Mouse (Mus musculus) liver, postnatal 0 days (tissue): ENCODE results near the gene Lamc1. TPM values are rescaled to one million over a fixed set of nuclear protein-coding genes. Genes with fewer than 3 reads are reported as not detected.

ENCODE experiments used
- ATAC-seq: fragments of 200-750 bp; cut with Nextera tagmentation; 2 replicates; pipeline ENCODE4 v1.8.0; 2017; ENCODE audit warnings: mild to moderate bottlenecking, moderate library complexity
- DNase-seq: peaks from one replicate; pipeline ENCODE4 v3.0.0-alpha.2; 2016
- H3K27ac ChIP-seq: fragments of 300-500 bp; sonication (generic); 2 replicates; pipeline ENCODE4 v1.5.1; 2014; ENCODE audit warnings: antibody characterized with exemption, moderate library complexity, mild to moderate bottlenecking, low read depth
- H3K27me3 ChIP-seq: fragments of 300-500 bp; sonication (generic); 2 replicates; pipeline ENCODE4 v1.6.1; 2014; ENCODE audit warnings: low read length, control low read depth, mixed read lengths; ENCODE audit not compliant: insufficient read depth
- H3K36me3 ChIP-seq: fragments of 300-500 bp; sonication (generic); replicated peaks from 2 replicates; pipeline ENCODE4 v1.6.1; 2014; ENCODE audit warnings: mild to moderate bottlenecking, control low read depth, low read length, moderate library complexity, mixed read lengths; ENCODE audit not compliant: insufficient read depth
- H3K4me1 ChIP-seq: fragments of 300-500 bp; sonication (generic); 2 replicates; pipeline ENCODE4 v1.6.1; 2014; ENCODE audit warnings: antibody characterized with exemption, mild to moderate bottlenecking, control low read depth; ENCODE audit not compliant: insufficient read depth
- H3K4me2 ChIP-seq: fragments of 300-500 bp; sonication (generic); 2 replicates; pipeline ENCODE4 v1.6.1; 2014; ENCODE audit warnings: low read depth, mild to moderate bottlenecking, low read length, moderate library complexity, mixed read lengths
- H3K4me3 ChIP-seq: fragments of 300-500 bp; sonication (generic); 2 replicates; pipeline ENCODE4 v1.5.1; 2014; ENCODE audit warnings: low read depth, low read length
- H3K9ac ChIP-seq: fragments of 300-500 bp; sonication (generic); replicated peaks from 2 replicates; pipeline ENCODE4 v1.6.1; 2014; ENCODE audit warnings: mild to moderate bottlenecking, moderate library complexity
- H3K9me3 ChIP-seq: fragments of 300-500 bp; sonication (generic); 2 replicates; pipeline ENCODE4 v1.6.1; 2016; ENCODE audit warnings: mild to moderate bottlenecking, control low read depth, low read length, mixed read lengths
- CTCF ChIP-seq: sonication (generic); IDR thresholded peaks from 2 replicates; pipeline ENCODE4 v1.5.1; 2016; ENCODE audit warnings: antibody characterized with exemption, low read depth
- EP300 ChIP-seq: IDR thresholded peaks from 2 replicates; pipeline ENCODE4 v1.6.1; 2016; ENCODE audit warnings: antibody characterized with exemption, low read depth, mild to moderate bottlenecking
- WGBS: fragments of 180-500 bp; shearing (Covaris S2); extraction: QIAGEN DNeasy Blood & Tissue Kit; methylation state at CpG from one replicate; pipeline ENCODE4 v1.1.7; 2014; ENCODE audit not compliant: insufficient replicate concordance; 5-methylcytosine and 5-hydroxymethylcytosine counted together
- polyA plus RNA-seq: library from polyadenylated mRNA; unstranded; fragments of >200 nt; fragmentation: Nextera tagmentation; extraction: Ambion mirVana; gene quantifications from 2 replicates; pipeline ENCODE4 v1.2.1, GENCODE M21; 2015

Lamc1 gene
- polyA plus RNA-seq, 1 experiment from 2014 or later: 11.5 TPM

DNA sequence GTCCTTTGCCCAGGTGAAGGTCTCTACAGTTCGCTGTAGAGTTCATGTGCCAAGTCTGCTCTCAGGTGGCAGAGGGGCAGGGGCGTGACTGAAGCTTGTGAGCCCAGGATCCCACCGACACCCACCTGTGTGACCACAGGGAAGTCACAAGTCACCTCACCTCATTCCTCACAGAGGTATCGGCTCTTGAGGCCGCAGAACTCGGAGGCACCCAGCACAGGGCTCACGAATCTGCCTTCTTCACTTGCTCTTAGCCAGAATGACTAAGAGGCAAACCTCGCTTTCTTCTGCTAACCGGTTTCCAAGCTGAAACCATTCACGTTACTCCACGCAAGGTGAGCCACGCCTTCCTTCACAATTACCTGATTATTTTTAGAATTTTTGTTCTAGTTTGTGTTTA is 11.2 kb downstream of the Lamc1 start:
- TF ChIP-seq EP300: no peak
- TF ChIP-seq CTCF: no peak
- Histone ChIP-seq H3K9ac (no peak overlapping the region), H3K4me3 (no peak overlapping the region), H3K36me3 (0 out of 2 replicates have a peak, but pooled peaks cover 2% of the 10 kb centered on the region), H3K4me2 (no peak overlapping the region), H3K9me3 (no peaks in the 10 kb centered on the region), H3K4me1 (peaks cover 17% of the 10 kb centered on the region), H3K27ac (no peak overlapping the region), H3K27me3 (no peaks in the 10 kb centered on the region)
- no peak for DNase-seq
- 72% methylated on average over 12 of the region's 12 CpGs for WGBS
- no peak for ATAC-seq

DNA sequence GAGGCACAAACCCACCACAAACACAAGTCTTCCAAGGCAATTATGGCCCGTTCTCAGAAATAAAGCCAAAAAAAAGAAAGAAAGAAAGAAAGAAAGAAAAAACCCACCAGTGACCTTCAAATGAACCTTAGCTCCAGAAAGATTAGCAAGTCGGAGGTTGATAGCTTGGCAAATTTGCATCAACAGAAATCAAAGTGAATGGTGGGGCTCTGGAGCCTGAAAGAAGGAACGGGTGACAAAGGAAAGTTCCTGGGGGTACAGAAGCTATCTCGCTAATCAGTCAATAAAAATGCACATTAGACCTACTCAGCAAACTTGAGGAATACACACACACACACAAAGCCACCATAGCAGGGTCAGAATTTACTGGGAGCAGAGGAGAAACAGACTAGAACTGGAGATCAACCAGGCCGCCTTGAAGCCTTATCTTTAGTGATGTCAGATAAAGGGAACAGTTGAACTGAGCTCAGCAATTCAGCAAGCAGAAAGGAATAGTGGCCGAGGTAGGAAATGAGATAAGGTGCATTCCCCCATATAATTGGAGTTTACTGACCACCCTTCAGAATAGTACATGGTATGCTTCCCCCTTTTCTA is 11.9 kb downstream of the Lamc1 start:
- no peak for TF ChIP-seq EP300
- TF ChIP-seq CTCF: no peak
- H3K36me3 ChIP-seq: no peaks in the 10 kb centered on the region
- H3K4me1 ChIP-seq: peaks cover 17% of the 10 kb centered on the region
- DNase-seq (no peak), ATAC-seq (no peak)
- no peaks in the 10 kb centered on the region for H3K27me3 ChIP-seq
- no peak overlapping the region for H3K4me3 ChIP-seq
- no peak overlapping the region for H3K4me2 ChIP-seq
- WGBS: 35% methylated on average over 6 of the region's 6 CpGs
- no peaks in the 10 kb centered on the region for H3K9me3 ChIP-seq
- no peak overlapping the region for H3K9ac ChIP-seq
- H3K27ac ChIP-seq: no peak overlapping the region

DNA sequence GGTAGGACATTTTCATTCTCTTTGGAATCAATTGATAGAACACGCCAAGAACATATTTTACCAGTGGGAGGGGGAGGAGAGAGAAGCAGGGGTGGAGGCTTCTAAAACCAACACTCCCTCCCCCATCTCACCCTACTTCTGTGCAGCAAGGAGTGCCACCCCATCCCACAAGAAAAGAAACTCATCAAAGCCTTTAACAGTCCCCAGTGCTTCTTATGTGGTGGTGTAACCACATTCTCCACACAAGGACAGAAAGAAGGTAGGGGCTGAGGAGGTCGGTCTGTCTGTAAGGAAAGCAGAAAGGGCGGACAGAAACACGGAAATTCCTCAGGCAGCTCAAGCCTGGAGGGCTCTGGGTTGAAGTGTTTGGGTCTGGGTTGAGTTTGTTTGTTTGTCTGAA is 12.5 kb downstream of the Lamc1 start:
- H3K4me2 ChIP-seq: no peak overlapping the region
- DNase-seq (no peak), ATAC-seq (no peak)
- no peaks in the 10 kb centered on the region for H3K9me3 ChIP-seq
- 52% methylated on average over 4 of the region's 4 CpGs for WGBS
- TF ChIP-seq EP300 (no peak), CTCF (no peak)
- peaks cover 17% of the 10 kb centered on the region for H3K4me1 ChIP-seq
- no peaks in the 10 kb centered on the region for H3K27me3 ChIP-seq
- no peak overlapping the region for H3K9ac ChIP-seq
- no peaks in the 10 kb centered on the region for H3K36me3 ChIP-seq
- no peak overlapping the region for H3K4me3 ChIP-seq
- no peak overlapping the region for H3K27ac ChIP-seq

DNA sequence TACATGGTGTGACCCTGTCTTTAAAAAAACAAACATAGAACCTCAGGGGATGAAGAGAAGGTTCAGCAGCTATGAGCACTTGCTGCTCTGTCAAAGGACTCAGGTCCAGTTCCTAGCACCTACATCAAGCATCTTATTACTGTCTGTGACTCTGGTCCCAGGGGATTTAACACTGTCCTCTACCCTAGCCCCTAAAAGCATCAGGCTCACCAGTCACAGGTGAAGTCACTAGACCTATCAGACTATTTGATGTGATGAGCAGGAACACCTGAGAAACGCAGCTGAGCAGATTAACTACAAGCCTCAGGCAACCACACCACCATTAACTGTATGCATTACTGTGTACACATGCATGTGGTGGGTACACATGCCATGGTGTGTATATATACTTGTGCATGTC is 13.8 kb downstream of the Lamc1 start:
- Histone ChIP-seq H3K27ac (no peak overlapping the region), H3K9me3 (no peaks in the 10 kb centered on the region), H3K27me3 (no peaks in the 10 kb centered on the region), H3K4me1 (peaks cover 17% of the 10 kb centered on the region), H3K4me3 (no peak overlapping the region), H3K4me2 (no peak overlapping the region), H3K9ac (no peak overlapping the region), H3K36me3 (no peaks in the 10 kb centered on the region)
- TF ChIP-seq CTCF (no peak), EP300 (no peak)
- ATAC-seq: no peak
- 78% methylated on average over 1 of the region's 1 CpGs for WGBS
- no peak for DNase-seq

DNA sequence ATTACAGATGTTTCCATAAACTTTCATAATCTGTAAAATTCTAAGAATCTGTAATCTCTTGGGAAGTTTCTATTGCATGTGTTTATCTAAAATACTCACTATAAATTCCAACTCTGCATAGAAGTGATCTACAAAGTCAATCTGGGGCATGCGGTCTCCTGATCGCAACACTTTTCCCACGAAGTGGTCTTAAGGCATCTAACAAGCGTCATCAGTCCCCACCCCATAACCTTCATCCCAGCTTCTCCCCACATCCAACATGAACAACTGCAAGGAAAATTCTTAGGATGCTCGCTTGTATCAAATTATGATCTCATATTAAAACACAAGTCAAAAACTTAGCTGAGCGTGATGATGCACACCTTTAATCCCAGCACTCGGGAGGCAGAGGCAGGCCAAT is 14.3 kb downstream of the Lamc1 start:
- 84% methylated on average over 7 of the region's 7 CpGs for WGBS

DNA sequence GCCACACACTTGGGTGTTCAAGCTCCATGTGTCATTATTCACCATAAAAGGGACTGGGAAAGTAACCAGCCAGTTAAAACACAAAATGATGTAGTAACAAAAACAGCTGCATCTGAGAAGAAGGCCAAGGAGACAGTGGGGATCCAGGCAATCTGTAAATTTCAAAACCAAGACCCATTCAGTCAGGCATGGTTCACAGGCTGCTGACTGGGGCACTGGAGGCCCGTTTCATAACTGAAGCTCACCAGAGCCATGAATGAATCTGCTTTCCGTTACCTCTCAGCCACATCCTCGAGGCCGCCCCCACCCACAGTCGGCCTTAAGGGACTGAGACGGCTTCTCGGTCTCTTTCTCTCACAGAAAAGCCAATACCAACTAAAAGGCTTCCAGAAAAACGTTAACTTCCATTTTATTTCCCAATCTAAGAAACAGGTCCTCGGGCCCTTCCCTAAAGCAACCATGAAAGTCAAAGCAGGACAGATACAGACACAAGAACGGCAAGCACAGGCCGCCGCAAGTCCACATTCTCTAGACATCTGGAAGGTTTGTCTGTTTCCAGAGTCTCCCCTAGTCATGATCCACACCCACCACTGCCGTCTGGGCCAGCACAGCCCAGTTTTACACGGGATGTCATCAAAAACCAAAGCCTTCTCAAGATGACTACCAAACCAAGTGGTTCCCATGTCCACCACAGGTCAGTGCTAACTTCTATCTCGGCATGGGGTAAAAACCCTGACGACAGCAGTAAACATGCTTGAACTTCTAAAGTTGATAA is 14.9 kb downstream of the Lamc1 start:
- ATAC-seq: no peak
- Histone ChIP-seq H3K27me3 (no peaks in the 10 kb centered on the region), H3K9me3 (no peaks in the 10 kb centered on the region), H3K36me3 (no peaks in the 10 kb centered on the region), H3K9ac (no peak overlapping the region), H3K27ac (no peak overlapping the region), H3K4me2 (no peak overlapping the region), H3K4me3 (no peak overlapping the region), H3K4me1 (peaks cover 14% of the 10 kb centered on the region)
- no peak for TF ChIP-seq EP300
- no peak for TF ChIP-seq CTCF
- DNase-seq: no peak
- WGBS: 63% methylated on average over 16 of the region's 16 CpGs

More for the DNA sequence above, 14.3 kb downstream of the Lamc1 start:
- no peaks in the 10 kb centered on the region for H3K27me3 ChIP-seq
- H3K36me3 ChIP-seq: no peaks in the 10 kb centered on the region
- TF ChIP-seq CTCF (no peak), EP300 (no peak)
- ATAC-seq (no peak), DNase-seq (no peak)
- no peak overlapping the region for H3K27ac ChIP-seq
- H3K4me2 ChIP-seq: no peak overlapping the region
- no peak overlapping the region for H3K4me3 ChIP-seq
- H3K9me3 ChIP-seq: no peaks in the 10 kb centered on the region
- peaks cover 16% of the 10 kb centered on the region for H3K4me1 ChIP-seq
- H3K9ac ChIP-seq: no peak overlapping the region
